Mouse (Mus musculus): ENCODE data around the gene Trim44.

The Trim44 gene

GRCm38 (mm10) chr2:102364565-102365200 lies 42.9 kb downstream of the Trim44 start:
- no peak for DNase-seq (ENCODE audit: low read depth)

GRCm38 (mm10) chr2:102362896-102363530 lies 44.6 kb downstream of the Trim44 start:
- DNase-seq (ENCODE audit: low read depth): no peak

GRCm38 (mm10) chr2:102362266-102362665 lies 45.4 kb downstream of the Trim44 start:
- DNase-seq (ENCODE audit: low read depth): no peak

GRCm38 (mm10) chr2:102356879-102357695 lies 50.5 kb downstream of the Trim44 start:
- DNase-seq (ENCODE audit: low read depth): no peak

GRCm38 (mm10) chr2:102354076-102354475 lies 53.6 kb downstream of the Trim44 start:
- no peak for DNase-seq (ENCODE audit: low read depth)

- peak; percentile 19 for DNase-seq (ENCODE audit: low read depth)
Observed at GRCm38 (mm10) chr2:102341429-102341828, 66.2 kb downstream of the Trim44 start.

- no peak for DNase-seq (ENCODE audit: low read depth)
Observed at GRCm38 (mm10) chr2:102336816-102337215, 70.8 kb downstream of the Trim44 start.

- no peak for DNase-seq (ENCODE audit: low read depth)
Observed at GRCm38 (mm10) chr2:102331932-102332331, 75.7 kb downstream of the Trim44 start.

GRCm38 (mm10) chr2:102331092-102331491 lies 76.5 kb downstream of the Trim44 start:
- no peak for DNase-seq (ENCODE audit: low read depth)

GRCm38 (mm10) chr2:102325921-102326320 lies 81.7 kb downstream of the Trim44 start:
- no peak for DNase-seq (ENCODE audit: low read depth)

GRCm38 (mm10) chr2:102324336-102324735 lies 83.3 kb downstream of the Trim44 start:
- DNase-seq (ENCODE audit: low read depth): no peak

- no peak for DNase-seq (ENCODE audit: low read depth)
Observed at GRCm38 (mm10) chr2:102316540-102316939, 91.1 kb downstream of the Trim44 start.

GRCm38 (mm10) chr2:102315153-102315552 lies 92.5 kb downstream of the Trim44 start:
- DNase-seq (ENCODE audit: low read depth): no peak

GRCm38 (mm10) chr2:102314610-102315009 lies 93.0 kb downstream of the Trim44 start:
- DNase-seq (ENCODE audit: low read depth): no peak

- no peak for DNase-seq (ENCODE audit: low read depth)
Observed at GRCm38 (mm10) chr2:102314068-102314467, 93.6 kb downstream of the Trim44 start.

GRCm38 (mm10) chr2:102312903-102313302 lies 94.7 kb downstream of the Trim44 start:
- no peak for DNase-seq (ENCODE audit: low read depth)

- no peak for DNase-seq (ENCODE audit: low read depth)
Observed at GRCm38 (mm10) chr2:102303274-102303673, 104.4 kb downstream of the Trim44 start.

GRCm38 (mm10) chr2:102302532-102302931 lies 105.1 kb downstream of the Trim44 start:
- DNase-seq (ENCODE audit: low read depth): no peak

GRCm38 (mm10) chr2:102294827-102295270 lies 112.8 kb downstream of the Trim44 start:
- DNase-seq (ENCODE audit: low read depth): no peak

GRCm38 (mm10) chr2:102293181-102293580 lies 114.4 kb downstream of the Trim44 start:
- DNase-seq (ENCODE audit: low read depth): no peak

- DNase-seq (ENCODE audit: low read depth): no peak
Observed at GRCm38 (mm10) chr2:102292051-102292450, 115.6 kb downstream of the Trim44 start.

GRCm38 (mm10) chr2:102291533-102291932 lies 116.1 kb downstream of the Trim44 start:
- DNase-seq (ENCODE audit: low read depth): no peak

GRCm38 (mm10) chr2:102290041-102290440 lies 117.6 kb downstream of the Trim44 start:
- peak; percentile 60 for DNase-seq (ENCODE audit: low read depth)

Data from c-Kit-positive CD71-negative TER-119-negative erythroid progenitor cells, embryonic 14.5 days (primary cell).